Mouse (Mus musculus) R1 (cell line): ENCODE measurements around the gene Ttc6.

Experiments
- DNase-seq: peaks from one replicate; pipeline ENCODE4 v3.0.0-alpha.2; 2018; ENCODE audit warnings: low read depth, low spot score

Gene Ttc6

DNA sequence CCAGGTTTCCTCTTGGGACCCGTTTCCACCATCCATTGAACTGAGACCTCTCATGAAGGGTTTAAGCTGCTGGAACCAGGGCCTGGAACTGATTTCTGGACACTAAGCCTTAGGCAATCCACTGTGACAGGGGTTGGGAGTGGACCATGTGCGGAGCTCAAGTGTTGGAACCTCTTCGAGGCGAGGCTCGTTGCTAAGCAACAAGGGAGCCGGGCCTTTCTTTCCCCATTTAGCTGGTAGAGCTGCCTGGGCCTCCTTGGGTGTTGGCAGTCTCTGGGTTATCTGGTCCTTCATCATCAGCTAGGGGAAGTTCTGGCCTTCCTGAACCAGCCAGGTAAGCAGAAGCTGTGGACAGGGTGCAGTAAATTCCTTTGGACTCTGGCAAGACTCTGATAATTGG is at the start of gene Ttc6:
Gene Ttc6, plus strand, starts transcription at position 205 of the 400 bp plus-strand sequence.
- DNase-seq, result peak; percentile 70

DNA sequence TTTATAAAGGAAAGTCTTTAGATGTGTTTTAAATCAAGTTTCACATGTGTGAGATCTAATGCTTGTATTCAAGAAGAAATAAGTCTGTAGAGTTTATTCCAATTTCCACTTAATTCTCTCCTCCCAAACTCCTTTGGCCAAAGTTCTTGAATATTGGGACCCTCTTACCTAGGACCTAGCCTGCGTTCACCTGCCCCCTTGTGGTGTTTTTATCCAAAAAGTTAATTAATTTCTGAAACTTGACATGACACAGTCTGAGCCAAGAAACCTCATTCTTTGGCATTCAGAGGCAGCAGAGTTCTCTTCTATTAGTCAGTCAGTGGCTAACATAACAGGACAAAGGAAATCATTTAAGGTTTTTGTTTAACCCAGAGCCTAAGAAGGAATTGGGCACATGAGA is 49.4 kb upstream of the Ttc6 start:
- DNase-seq, result no peak

DNA sequence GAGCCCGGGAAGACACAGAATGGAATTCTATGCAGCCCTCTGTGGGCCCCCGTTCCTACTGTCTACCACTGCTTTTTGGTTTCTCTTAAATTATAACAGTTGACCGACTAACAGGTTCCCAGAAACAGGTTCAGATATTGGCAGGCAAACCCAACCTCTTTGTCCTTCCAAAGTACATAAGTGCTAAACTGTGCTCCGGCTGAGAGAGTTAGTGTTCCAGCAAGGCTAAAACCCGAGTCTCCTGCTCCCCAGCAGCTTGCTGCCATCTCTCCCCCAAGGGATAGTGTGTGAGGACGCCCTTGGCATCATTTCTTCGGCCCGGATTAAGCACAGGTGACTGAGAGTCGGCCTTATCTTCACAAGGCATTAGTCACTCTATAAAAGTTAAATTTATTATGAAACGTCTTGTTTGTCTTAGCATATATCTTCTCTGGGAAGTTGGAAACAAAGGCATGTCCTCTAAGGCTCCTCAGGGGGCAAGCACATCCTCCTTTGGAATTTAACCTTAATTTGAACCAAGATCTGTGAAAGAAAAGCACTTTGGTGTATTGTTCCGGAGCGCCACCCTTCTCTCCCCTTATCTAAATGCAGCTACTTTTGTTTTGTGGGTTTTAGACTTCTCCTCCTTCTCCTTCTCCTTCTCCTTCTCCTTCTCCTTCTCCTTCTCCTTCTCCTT is 48.1 kb upstream of the Ttc6 start:
- DNase-seq, result peak; percentile 82

DNA sequence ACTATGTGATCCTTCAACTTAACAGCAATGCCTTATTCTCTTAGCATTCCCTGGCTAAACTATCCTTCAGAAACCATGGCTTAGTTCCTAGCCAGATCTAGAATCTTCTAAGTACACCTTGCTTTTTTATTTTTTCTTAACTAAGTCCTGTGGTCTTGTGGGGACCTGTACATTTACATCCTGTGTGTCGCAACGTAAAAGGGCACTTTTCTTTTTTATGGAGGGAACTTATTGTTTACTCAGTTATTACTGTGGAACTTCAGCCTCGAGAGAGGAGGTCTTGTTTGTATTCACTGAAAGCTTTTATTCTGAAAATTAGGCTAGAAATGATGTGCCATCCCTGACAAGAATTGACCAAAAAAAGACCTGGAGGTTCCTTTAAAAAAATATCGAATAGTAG is 35.6 kb upstream of the Ttc6 start:
- no peak for DNase-seq

DNA sequence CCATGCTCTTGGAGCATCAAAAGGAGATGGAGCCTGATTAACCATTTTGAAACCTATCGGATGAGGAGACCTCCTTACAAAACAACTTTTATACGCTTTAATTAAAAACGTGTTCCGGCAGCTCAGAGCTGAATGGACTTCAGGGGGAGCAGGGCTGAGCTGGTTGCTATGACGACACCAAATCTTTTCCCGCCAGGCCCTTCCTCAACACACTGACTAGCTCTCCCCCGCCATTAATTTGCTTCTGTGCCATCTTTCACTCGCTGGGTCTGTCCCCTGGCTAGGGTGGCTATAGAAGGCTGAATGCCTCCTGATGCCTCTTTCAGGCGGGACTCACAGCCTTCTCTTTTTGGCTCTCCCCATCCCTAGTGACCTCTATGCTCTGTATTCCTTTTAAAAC is 33.4 kb upstream of the Ttc6 start:
- DNase-seq, result peak; percentile 38

DNA sequence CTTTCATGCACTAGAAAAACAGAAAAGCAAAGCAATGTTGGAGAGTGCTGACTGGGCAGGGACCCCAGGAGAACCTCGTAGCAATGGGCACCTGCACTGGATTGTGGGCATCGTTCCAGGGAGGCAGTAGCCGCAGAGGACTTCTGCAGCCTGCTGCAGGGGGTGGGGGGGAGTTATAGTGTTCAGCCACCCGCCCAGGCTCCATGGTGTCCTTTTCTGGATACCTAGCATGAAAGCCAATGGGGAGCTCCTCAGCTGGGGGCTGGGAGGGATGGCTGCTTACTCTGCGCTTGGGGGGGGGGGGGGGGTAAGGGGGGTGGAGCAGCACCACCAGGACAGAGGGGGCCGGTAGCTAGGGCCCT is 29.4 kb upstream of the Ttc6 start:
- DNase-seq, result no peak

DNA sequence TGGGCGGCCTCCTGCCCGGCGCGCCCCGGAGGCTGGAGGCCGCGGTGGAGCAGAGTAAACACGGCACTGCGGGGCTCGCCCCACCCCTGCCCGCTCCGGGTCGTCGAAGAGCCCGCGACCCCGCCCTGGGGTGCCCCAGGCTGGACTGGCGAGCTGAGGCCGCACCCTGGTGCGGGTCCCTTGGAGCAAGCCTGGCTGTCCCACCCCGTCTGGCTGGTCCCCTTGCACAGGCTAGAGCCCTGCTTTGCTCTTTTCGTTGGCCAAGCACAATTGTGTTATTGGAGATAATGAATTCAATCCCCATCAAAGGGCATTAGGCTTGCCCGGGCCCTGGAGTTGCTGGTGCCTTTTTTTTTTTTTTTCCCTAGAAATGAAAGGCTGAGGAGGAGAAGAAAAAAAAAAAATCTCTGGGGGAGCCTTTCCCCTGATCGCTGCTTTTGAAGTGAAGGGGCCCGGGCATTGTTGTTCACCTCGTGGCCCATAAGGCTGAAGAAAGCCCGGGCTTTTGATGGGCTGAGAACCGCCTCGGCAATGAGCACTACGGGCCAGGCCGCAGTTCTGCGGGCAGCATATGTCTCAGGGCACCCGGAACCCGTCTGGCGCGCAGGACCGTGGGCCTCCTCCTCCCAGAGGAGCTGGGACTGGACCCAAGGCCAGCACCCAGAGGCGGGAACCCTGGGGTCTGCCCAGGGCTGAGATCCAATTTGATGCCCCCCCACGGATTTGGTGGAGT is 28.9 kb upstream of the Ttc6 start:
- no peak for DNase-seq

DNA sequence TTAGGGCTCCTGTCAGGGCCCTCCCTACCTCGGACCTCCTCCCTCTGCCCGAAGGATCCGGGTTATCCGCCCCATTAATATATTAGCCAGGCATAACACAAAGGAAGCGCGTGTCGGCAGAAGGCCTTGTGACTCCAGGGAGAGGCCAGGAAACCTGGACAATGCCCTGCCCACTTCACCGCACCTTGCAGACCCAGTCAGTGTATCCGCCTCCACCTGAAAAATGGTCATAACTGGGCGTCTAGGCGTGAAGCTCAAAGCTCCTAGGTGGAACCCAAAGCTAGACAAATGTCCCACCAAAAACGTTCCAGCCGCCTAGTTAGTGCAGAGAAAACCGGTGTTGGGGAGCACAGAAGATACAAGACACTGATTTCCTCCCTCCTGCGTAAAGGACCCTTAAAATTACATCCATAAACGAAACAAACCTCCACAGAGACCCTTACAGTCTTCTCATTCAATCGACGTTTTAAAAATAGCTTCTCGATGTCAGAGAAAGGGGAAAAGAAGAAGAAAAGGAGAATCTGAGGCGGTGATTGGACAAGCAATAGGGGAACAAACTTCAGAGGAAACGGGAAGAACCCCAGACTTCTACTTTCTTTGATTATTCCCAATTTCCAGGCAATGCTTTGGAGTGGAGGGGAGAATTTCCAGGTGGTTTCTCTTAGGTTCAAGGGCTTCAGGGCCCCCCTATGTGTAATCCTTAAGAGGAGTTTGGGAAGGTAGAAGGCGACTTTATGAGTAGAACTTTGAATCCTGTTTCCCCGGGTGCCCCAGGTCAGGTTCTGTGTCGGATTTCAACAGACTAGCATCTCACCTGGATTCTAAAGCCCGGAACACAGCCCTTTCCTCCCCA is 27.6 kb upstream of the Ttc6 start:
- peak; percentile 15 for DNase-seq

DNA sequence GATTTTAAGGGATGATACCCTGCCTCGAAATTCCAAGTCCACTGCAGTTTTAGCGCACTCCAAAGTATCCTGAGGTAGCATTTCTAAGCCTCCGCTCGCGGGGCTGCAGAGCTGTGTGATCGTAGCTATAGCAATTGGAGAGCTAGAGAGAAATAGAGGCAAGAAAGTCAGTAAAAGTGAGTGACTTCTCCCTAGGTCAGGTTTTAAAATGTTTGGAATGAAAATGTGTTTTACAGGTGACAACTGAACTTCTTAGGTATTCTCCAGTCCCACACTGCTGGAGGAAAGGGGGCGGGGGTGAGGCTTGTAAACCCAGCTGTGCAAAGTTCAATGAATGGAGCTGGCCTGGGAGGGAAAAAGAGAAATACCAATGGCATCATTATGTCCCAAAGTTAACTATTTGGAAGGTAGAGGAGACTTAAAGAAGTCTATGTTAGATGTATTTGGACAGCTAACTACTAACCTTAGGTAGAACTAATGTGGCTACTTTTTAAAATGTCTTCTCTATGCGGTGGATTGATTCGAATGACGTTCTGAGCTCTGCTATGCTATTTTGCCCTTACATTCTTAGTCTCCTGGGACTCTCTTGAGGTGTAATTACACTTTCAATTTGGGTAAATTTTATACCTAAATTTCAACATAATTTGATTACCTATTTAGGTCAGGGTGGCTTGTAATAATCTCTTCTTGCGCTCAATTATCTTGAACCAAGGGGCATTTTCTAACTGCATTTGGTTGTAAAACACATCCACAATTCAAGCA is 26.8 kb upstream of the Ttc6 start:
- DNase-seq, result no peak

DNA sequence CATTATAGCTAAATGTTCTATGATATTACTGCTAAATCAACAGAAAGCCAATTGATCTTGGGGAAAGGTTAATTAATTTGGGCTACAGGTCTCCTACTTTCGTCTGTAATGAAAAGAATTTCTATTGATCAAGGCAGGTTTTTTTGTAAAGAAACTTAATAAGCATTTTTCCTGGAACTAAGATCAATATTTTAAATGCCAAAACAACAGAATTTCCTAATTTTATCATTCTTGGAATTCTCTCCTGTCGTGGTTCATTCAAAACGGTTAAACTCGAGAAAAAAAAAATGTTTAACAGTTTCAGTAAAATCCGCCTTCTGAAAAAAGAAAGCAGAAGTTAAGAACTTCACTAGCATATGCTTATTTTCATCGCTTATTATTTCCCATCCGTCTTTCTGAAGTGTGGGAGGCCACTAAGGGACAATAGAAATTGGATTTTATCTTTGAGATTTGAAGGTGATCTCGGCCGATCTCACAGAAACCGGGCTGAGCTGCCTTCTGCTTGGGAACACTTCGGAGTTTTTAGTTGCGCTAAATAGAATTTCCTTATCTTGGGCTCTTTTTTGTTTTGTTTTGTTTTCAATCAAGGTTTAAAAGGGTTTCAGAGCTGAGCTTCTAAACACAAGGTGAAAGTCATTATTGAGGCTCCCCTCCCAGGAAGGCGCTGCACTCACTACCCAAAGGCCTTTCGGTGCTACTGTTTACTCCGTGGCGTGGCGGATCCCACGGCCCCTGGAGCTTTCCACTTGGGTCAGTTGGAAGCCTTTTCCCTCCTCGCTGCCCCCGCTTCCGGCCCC is 25.9 kb upstream of the Ttc6 start:
- DNase-seq, result no peak

DNA sequence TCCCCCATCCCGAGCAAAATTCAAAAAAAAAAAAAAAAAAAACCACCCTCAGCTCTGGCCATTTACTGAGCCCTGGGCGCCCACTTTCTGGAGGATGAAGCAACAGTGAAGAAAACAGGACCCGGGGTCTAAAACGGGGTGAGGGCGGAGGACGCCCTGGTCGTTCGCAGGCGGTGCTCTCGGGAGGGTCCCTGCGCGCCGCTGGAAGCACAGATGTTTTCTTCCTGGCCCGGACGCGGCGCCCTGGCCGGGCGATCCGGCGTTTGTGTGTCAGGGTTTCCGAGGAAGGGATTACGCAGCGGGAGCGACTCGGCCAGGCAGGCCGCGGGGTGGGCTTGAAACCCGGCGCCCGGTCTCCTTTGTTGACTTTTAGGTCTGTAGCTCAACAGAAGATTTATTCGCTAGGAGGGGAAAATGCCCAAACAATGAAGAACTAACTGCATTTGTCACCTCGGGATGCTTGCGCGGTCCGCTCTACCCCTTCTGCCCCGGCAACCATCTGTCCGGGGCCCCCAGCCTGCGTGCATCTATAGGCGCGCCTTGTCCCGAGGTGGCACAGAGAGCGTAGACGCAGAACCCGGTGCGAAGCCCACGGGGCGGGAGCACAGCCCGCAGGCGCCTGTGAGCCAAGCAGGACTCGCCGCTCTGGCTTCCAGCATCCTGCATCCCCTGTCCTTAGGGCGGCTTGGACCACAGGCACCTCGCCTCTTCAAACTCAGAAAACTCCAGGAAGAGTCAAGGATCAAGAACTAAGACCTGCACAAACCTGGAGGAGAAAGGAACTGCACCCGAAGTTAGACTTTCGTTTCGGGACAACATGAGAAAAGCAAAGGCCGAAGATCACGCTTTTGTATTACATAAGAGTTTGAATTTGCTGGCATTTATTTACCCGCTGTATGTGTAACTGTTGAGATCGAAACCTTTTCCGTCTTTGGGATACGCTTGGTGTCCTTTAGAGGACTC is 25.0 kb upstream of the Ttc6 start:
- DNase-seq, result peak; percentile 63

DNA sequence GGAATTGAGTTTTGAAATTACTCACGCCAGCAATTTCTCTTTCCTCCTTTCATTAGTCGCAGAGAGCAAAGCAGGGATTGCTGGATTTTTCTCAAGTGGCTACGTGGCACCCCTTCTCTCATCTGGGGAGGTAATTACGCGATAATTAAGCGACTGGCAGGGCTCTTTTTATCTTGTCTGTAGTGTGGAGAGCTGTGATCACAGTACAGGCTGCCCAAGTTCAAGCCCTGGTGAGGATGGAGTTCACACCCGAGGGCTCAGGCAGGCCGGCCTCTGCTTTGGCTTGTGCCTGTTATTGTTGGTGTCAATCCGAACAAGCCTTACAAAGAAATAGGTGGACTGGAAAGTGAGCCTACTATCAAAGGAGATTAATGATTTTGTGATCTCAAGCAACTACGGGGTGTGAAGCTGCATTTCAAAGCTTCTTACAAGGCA is 24.3 kb upstream of the Ttc6 start:
- DNase-seq, result no peak

DNA sequence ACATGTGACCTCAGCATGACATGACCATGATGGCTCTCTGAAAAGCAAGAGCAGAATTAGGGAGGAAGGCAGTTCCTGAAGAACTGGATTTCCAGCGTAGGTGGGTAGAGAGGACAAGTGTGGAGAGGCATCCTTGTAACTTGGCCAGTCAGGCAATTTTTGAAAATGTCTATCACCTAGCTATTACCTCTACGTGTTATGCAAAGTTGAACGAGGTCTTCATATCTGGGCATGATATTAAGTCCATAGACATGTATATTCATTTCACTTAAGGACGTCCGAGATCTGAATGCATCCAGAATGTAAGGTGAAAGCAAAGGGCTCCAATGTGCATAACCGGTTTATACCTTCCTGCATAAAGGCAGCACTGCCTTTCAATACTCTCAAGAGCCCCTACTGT is 22.8 kb upstream of the Ttc6 start:
- no peak for DNase-seq

DNA sequence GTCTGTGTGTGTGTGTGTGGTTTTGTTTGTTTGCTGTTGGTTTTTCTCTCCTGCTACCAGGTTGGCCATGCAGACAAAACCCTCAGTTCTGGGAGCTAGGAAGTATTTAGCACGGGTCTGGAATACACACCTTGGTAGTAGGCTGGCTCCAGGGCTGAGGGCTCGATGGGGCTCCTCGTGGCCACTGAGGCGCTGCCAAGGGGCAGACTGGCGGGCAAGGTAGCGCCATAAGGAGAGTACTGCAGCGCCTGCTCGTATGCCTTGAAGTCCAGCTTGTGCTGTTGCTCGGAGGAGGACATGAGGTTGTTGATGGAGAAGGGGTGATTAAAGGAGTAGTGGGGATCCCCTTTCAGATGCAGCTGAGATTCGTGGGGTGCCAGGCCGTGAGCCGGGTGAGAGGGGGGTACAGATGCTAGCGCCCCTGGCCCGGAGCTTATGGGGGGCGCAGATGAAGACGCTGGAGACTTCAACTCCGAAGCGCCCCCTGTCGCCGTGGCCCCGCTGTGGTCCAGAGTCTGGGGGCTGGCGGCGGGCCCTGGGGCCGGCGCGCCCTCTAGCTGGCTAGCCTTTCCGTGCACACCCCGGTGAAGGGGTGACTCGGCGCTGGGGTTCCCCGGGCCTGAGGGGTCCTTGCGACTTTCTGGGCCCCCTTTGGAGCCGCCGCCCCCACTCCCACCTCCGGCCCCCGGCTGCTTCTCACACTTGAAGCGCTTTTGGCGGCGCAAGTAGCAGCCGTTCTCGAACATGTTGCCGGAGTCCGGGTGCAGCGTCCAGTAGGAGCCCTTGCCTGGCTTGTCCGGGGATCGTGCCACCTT is 21.8 kb upstream of the Ttc6 start:
- DNase-seq, result peak; percentile 51

DNA sequence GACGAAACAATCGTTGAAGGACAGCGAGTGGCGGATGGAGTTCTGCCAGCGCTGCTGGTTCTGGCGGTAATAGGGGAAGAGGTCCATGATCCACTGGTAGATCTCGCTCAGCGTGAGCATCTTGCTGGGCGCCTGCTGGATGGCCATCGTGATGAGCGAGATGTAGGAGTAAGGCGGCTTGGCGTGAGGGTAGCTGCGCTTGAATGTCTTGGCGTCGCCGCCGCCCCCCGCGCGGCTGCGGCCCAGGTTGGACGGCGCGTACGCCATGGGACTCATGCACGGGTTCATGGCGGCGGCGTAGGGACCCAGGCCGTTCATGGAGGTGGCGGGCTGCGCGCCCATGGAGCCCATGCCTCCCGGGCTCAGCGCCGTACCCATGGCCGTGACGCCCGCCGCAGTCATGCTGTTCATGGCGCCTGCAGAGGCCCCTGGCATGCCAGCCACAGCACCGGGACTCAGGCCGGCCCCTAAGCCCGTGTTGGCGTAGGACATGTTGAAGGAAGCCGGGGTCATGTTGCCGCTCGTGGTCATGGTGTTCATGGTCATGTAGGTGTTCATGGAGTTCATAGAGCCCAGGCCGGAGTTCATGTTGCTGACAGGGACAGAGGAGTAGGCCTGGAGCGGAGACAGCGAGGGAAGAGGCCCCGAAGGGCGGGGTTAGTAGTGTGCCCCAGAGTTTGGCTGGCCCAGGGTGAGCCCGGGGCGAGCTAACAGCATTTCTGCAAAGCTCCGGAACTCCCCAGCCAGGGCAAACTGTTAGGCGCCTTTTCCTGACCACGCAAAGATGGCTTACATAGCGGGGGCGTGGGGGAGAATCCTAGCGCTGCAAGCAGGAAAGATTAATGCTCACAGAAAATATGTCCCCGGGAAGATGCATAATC is 20.9 kb upstream of the Ttc6 start:
- peak; percentile 53 for DNase-seq

DNA sequence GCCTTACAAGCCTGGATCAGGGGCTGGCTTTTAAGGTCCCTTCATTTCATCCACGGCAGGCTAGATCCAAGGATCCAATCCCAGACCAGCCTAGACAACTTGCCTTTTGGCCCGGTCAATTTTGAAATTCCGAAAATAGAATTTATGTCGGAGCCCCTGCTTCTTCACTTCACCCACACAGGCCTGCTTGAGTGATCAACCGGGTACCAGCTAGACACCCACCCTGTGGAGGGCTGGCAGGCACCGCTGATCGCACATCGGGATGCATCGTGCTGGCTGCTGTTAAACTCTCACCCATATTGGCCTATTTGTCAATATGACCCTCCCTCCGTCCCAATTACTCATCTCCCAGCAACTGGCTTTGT is 20.3 kb upstream of the Ttc6 start:
- DNase-seq, result no peak

DNA sequence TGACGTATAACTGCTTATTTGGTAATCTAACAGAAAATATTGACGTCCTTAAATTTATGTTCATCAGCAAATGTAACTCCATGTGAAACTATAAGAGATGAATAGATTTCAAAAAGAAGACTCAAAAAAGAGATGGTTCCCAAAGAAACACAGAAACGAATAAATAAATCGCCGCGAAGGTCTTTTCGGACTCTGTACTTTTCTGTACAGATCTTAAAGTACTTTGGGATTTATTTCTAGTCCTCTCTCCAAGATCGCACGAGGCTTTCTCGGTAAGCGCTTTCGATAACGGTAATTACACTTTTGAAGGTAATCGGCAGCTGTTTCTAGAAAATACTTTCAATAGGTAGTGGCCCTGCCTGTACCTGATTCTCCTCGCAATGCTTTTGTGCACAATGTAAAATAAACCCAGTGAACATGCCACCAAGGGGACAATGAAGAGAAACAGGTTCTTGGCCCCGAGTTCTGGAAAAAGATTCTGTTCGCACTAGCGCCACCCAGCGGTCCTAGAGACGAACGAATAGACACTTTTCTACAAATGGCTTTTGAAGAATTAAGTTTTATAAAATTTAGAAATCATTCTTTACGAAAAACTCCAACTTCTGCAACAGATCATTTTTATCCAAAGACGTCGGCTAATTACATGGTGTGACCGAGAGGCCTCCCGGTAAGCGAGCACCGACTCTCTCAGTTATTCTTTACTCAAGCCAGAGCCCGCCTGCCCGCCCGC is 19.1 kb upstream of the Ttc6 start:
- DNase-seq, result peak; percentile 82
